Mouse (Mus musculus) neural tube, embryonic 14.5 days (tissue): Measurements from ENCODE around the gene Col5a1. TPM values are rescaled to one million over a fixed set of nuclear protein-coding genes. Genes with fewer than 3 reads are reported as not detected.

Experiments
- ATAC-seq: fragments of 200-750 bp; cut with Nextera tagmentation; 2 replicates; pipeline ENCODE4 v1.8.0; 2017; ENCODE audit warnings: low read depth, mild to moderate bottlenecking, moderate TSS enrichment, moderate library complexity
- H3K27ac ChIP-seq: fragments of 300-500 bp; sonication (generic); 2 replicates; pipeline ENCODE4 v1.5.1; 2014; ENCODE audit warnings: low read depth, mild to moderate bottlenecking, control low read depth, low read length, moderate library complexity, mixed read lengths
- H3K27me3 ChIP-seq: fragments of 300-500 bp; sonication (generic); 2 replicates; pipeline ENCODE4 v1.6.1; 2014; ENCODE audit warnings: low read length; ENCODE audit not compliant: control insufficient read depth, insufficient read depth
- H3K36me3 ChIP-seq: fragments of 300-500 bp; sonication (generic); 2 replicates; pipeline ENCODE4 v1.6.1; 2014; ENCODE audit warnings: low read length, mixed read lengths; ENCODE audit not compliant: control insufficient read depth, insufficient read depth
- H3K4me1 ChIP-seq: fragments of 300-500 bp; sonication (generic); 2 replicates; pipeline ENCODE4 v1.6.1; 2014; ENCODE audit warnings: low read length; ENCODE audit not compliant: control insufficient read depth, insufficient read depth
- H3K4me2 ChIP-seq: fragments of 300-500 bp; sonication (generic); 2 replicates; pipeline ENCODE4 v1.6.1; 2014; ENCODE audit warnings: mild to moderate bottlenecking, low read depth, low read length, control low read depth
- H3K4me3 ChIP-seq: fragments of 300-500 bp; sonication (generic); 2 replicates; pipeline ENCODE4 v1.5.1; 2014; ENCODE audit warnings: low read depth, low read length, control low read depth, mixed read lengths
- H3K9ac ChIP-seq: fragments of 300-500 bp; sonication (generic); replicated peaks from 2 replicates; pipeline ENCODE4 v1.6.1; 2014; ENCODE audit warnings: low read depth, mild to moderate bottlenecking, control low read depth, low read length, mixed read lengths
- H3K9me3 ChIP-seq: fragments of 300-500 bp; sonication (generic); 2 replicates; pipeline ENCODE4 v1.6.1; 2016; ENCODE audit warnings: low read length; ENCODE audit not compliant: control insufficient read depth
- WGBS: fragments of 180-500 bp; shearing (Covaris S2); extraction: QIAGEN DNeasy Blood & Tissue Kit; methylation state at CpG from one replicate; pipeline ENCODE4 v1.1.7; 2014; 5-methylcytosine and 5-hydroxymethylcytosine counted together
- polyA plus RNA-seq: library from polyadenylated mRNA; unstranded; fragments of >200 nt; fragmentation: Nextera tagmentation; extraction: Ambion mirVana; gene quantifications from 2 replicates; pipeline ENCODE4 v1.2.1, GENCODE M21; 2014

Col5a1 gene
- polyA plus RNA-seq, 1 experiment from 2014 or later = 3.6 TPM

GRCm38 (mm10) chr2:27936607-27937191 lies 50.5 kb downstream of the Col5a1 start:
- no peak overlapping the region for H3K27ac ChIP-seq

GRCm38 (mm10) chr2:27939433-27939832 lies 53.2 kb downstream of the Col5a1 start:
- no peak overlapping the region for H3K27ac ChIP-seq

More at GRCm38 (mm10) chr2:27936607-27937191, 50.5 kb downstream of the Col5a1 start:
- H3K9ac ChIP-seq = no peak overlapping the region
- H3K4me2 ChIP-seq = no peak overlapping the region
- no peaks in the 10 kb centered on the region for H3K27me3 ChIP-seq
- no peaks in the 10 kb centered on the region for H3K4me1 ChIP-seq
- H3K4me3 ChIP-seq = no peak overlapping the region
- WGBS = 63% methylated on average over 9 of the region's 9 CpGs
- no peaks in the 10 kb centered on the region for H3K36me3 ChIP-seq
- no peaks in the 10 kb centered on the region for H3K9me3 ChIP-seq
- ATAC-seq = no peak

GRCm38 (mm10) chr2:27940144-27940543 lies 53.9 kb downstream of the Col5a1 start:
- no peak overlapping the region for H3K4me3 ChIP-seq
- no peak for ATAC-seq
- no peak overlapping the region for H3K27ac ChIP-seq
- H3K4me2 ChIP-seq = no peak overlapping the region
- H3K9me3 ChIP-seq = no peaks in the 10 kb centered on the region
- H3K4me1 ChIP-seq = no peaks in the 10 kb centered on the region
- no peak overlapping the region for H3K9ac ChIP-seq
- H3K36me3 ChIP-seq = no peaks in the 10 kb centered on the region
- H3K27me3 ChIP-seq = no peaks in the 10 kb centered on the region
- 83% methylated on average over 12 of the region's 12 CpGs for WGBS

More at GRCm38 (mm10) chr2:27939433-27939832, 53.2 kb downstream of the Col5a1 start:
- Histone ChIP-seq H3K9me3 (no peaks in the 10 kb centered on the region), H3K36me3 (no peaks in the 10 kb centered on the region), H3K27me3 (no peaks in the 10 kb centered on the region), H3K4me1 (no peaks in the 10 kb centered on the region), H3K4me2 (no peak overlapping the region), H3K9ac (no peak overlapping the region), H3K4me3 (no peak overlapping the region)
- WGBS = 95% methylated on average over 4 of the region's 4 CpGs
- no peak for ATAC-seq

- no peaks in the 10 kb centered on the region for H3K27me3 ChIP-seq
- no peak for ATAC-seq
- WGBS = 96% methylated on average over 4 of the region's 4 CpGs
Measured at GRCm38 (mm10) chr2:27947252-27947651, 61.0 kb downstream of the Col5a1 start.

GRCm38 (mm10) chr2:27947917-27948316 lies 61.7 kb downstream of the Col5a1 start:
- H3K9me3 ChIP-seq = no peaks in the 10 kb centered on the region
- H3K27ac ChIP-seq = no peak overlapping the region
- H3K4me2 ChIP-seq = no peak overlapping the region
- whole genome bisulfite sequencing = 86% methylated on average over 5 of the region's 5 CpGs
- no peaks in the 10 kb centered on the region for H3K36me3 ChIP-seq
- H3K4me1 ChIP-seq = no peaks in the 10 kb centered on the region
- no peak overlapping the region for H3K4me3 ChIP-seq
- H3K9ac ChIP-seq = no peak overlapping the region
- ATAC-seq = no peak
- H3K27me3 ChIP-seq = no peaks in the 10 kb centered on the region

More at GRCm38 (mm10) chr2:27947252-27947651, 61.0 kb downstream of the Col5a1 start:
- Histone ChIP-seq H3K4me2 (no peak overlapping the region), H3K9me3 (no peaks in the 10 kb centered on the region), H3K4me3 (no peak overlapping the region), H3K4me1 (no peaks in the 10 kb centered on the region), H3K9ac (no peak overlapping the region), H3K36me3 (no peaks in the 10 kb centered on the region), H3K27ac (no peak overlapping the region)

GRCm38 (mm10) chr2:27953866-27954265 lies 67.6 kb downstream of the Col5a1 start:
- Histone ChIP-seq H3K9ac (no peak overlapping the region), H3K36me3 (no peaks in the 10 kb centered on the region), H3K27ac (no peak overlapping the region), H3K4me2 (no peak overlapping the region), H3K4me1 (0 out of 2 replicates have a peak, but pooled peaks cover 8% of the 10 kb centered on the region), H3K9me3 (no peaks in the 10 kb centered on the region), H3K4me3 (no peak overlapping the region), H3K27me3 (no peaks in the 10 kb centered on the region)
- whole genome bisulfite sequencing = 64% methylated on average over 3 of the region's 3 CpGs
- no peak for ATAC-seq

- 0 out of 2 replicates have a peak, but pooled peaks cover 8% of the 10 kb centered on the region for H3K4me1 ChIP-seq
- ATAC-seq = no peak
- H3K36me3 ChIP-seq = no peaks in the 10 kb centered on the region
- H3K27me3 ChIP-seq = no peaks in the 10 kb centered on the region
- WGBS = 61% methylated on average over 3 of the region's 3 CpGs
- no peaks in the 10 kb centered on the region for H3K9me3 ChIP-seq
- no peak overlapping the region for H3K4me3 ChIP-seq
- H3K9ac ChIP-seq = no peak overlapping the region
- no peak overlapping the region for H3K4me2 ChIP-seq
- no peak overlapping the region for H3K27ac ChIP-seq
Measured at GRCm38 (mm10) chr2:27954924-27955323, 68.7 kb downstream of the Col5a1 start.

GRCm38 (mm10) chr2:27956751-27957150 lies 70.5 kb downstream of the Col5a1 start:
- no peaks in the 10 kb centered on the region for H3K27me3 ChIP-seq
- H3K9me3 ChIP-seq = no peaks in the 10 kb centered on the region
- no peak overlapping the region for H3K9ac ChIP-seq
- WGBS = 86% methylated on average over 7 of the region's 7 CpGs
- no peak overlapping the region for H3K4me2 ChIP-seq
- H3K36me3 ChIP-seq = no peaks in the 10 kb centered on the region
- no peak overlapping the region for H3K4me3 ChIP-seq
- 0 out of 2 replicates have a peak, but pooled peaks cover 8% of the 10 kb centered on the region for H3K4me1 ChIP-seq
- ATAC-seq = no peak
- no peak overlapping the region for H3K27ac ChIP-seq

GRCm38 (mm10) chr2:27957184-27957583 lies 71.0 kb downstream of the Col5a1 start:
- Histone ChIP-seq H3K4me1 (0 out of 2 replicates have a peak, but pooled peaks cover 8% of the 10 kb centered on the region), H3K4me2 (no peak overlapping the region), H3K36me3 (no peaks in the 10 kb centered on the region), H3K9me3 (no peaks in the 10 kb centered on the region), H3K9ac (no peak overlapping the region), H3K27me3 (no peaks in the 10 kb centered on the region), H3K4me3 (no peak overlapping the region), H3K27ac (no peak overlapping the region)
- no peak for ATAC-seq
- WGBS = 26% methylated on average over 5 of the region's 5 CpGs
